Comparison of ENCODE assay signal across 8 mouse cellular contexts in the genomic region with DNA sequence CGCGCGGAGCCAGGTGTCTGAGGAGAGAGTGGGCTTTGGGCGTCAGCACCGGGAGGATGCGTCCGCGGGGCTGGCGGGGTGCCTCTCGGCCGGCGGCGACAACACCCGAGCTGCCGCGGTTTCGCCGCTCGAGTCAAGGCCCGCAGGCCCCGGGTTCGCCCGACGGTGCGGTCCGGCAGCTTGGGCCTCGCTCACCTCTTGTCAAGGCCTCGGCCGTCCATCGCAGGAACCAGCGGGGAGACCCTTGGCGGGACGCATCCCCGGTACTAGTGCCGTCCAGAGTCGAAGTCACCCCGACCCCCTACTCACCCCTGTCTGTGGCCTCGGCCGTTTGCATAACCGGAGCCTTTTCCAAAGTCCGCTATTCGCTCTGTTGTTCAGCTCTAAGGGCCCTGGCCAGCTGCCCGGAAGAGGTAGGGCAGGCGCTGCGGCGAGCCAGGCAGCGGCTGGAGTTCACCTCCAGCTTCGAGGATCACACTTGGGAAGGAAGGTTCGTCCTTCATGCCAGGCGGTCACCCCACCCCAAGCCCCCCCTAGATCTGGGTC. TPM values are rescaled to one million over a fixed set of nuclear protein-coding genes. Genes with fewer than 3 reads are reported as not detected.
DNase-seq lines count a peak whose midpoint lies in the region; ATAC-seq lines count a peak whose summit lies in the region.

No protein-coding gene starts in this region.

- WGBS in forebrain, embryonic 16.5 days: under 1% methylated on average over 50 of the region's 50 CpGs
- under 1% methylated on average over 49 of the region's 50 CpGs for WGBS in hindbrain, embryonic 16.5 days

- peak; percentile 61 for ATAC-seq in forebrain, embryonic 16.5 days
- ATAC-seq in hindbrain, embryonic 16.5 days: peak; percentile 74

- H3K36me3 ChIP-seq in forebrain, embryonic 16.5 days (ENCODE audit: control insufficient read depth, insufficient read depth): no peaks in the 10 kb centered on the region
- no peaks in the 10 kb centered on the region for H3K36me3 ChIP-seq in hindbrain, embryonic 16.5 days (ENCODE audit: control insufficient read depth, insufficient read depth, low read length)
- peaks cover 28% of the 10 kb centered on the region for H3K36me3 ChIP-seq in megakaryocyte, embryonic 14.5 days (replicated peaks; ENCODE audit: low read length)

- intact Hi-C loops in left cerebral cortex, postnatal 14 days (cut with DNase I): loop anchor here (2.0 kb wide), 1 partner anchor 205 kb away; a partner anchor contains a TSS

- peak overlapping the region; percentile 75 for H3K4me2 ChIP-seq in forebrain, embryonic 16.5 days (ENCODE audit: low read length)
- peak overlapping the region; percentile 87 for H3K4me2 ChIP-seq in hindbrain, embryonic 16.5 days (ENCODE audit: low read length)

- no peaks in the 10 kb centered on the region for H3K9me3 ChIP-seq in forebrain, embryonic 16.5 days (ENCODE audit: control insufficient read depth, low read length)
- H3K9me3 ChIP-seq in hindbrain, embryonic 16.5 days (ENCODE audit: control insufficient read depth, low read length): no peaks in the 10 kb centered on the region
- no peaks in the 10 kb centered on the region for H3K9me3 ChIP-seq in megakaryocyte, embryonic 14.5 days

- H3K27me3 ChIP-seq in forebrain, embryonic 16.5 days (replicated peaks; ENCODE audit: control insufficient read depth, insufficient read depth, low read length): no peaks in the 10 kb centered on the region; the same call in 1 of the 2 replicates
- H3K27me3 ChIP-seq in hindbrain, embryonic 16.5 days (replicated peaks; ENCODE audit: control insufficient read depth, insufficient read depth, low read length): no peaks in the 10 kb centered on the region
- H3K27me3 ChIP-seq in megakaryocyte, embryonic 14.5 days (replicated peaks): peaks cover 4% of the 10 kb centered on the region

- peak overlapping the region; percentile 90 for H3K27ac ChIP-seq in forebrain, embryonic 16.5 days (ENCODE audit: low read length)
- peak overlapping the region; percentile 98 for H3K27ac ChIP-seq in hindbrain, embryonic 16.5 days (ENCODE audit: low read depth, low read length)

- H3K9ac ChIP-seq in forebrain, embryonic 16.5 days (replicated peaks; ENCODE audit: low read depth, low read length): peak overlapping the region; percentile 92
- peak overlapping the region; percentile 96 for H3K9ac ChIP-seq in hindbrain, embryonic 16.5 days (ENCODE audit: low read depth, low read length)

- H3K4me3 ChIP-seq in forebrain, embryonic 16.5 days (replicated peaks; ENCODE audit: low read length): peak overlapping the region; percentile 86
- H3K4me3 ChIP-seq in hindbrain, embryonic 16.5 days (ENCODE audit: low read length): peak overlapping the region; percentile 81
- peak overlapping the region; percentile 99 for H3K4me3 ChIP-seq in megakaryocyte, embryonic 14.5 days (replicated peaks)

- H3K4me1 ChIP-seq in forebrain, embryonic 16.5 days (replicated peaks; ENCODE audit: control insufficient read depth, insufficient read depth, low read length): peaks cover 25% of the 10 kb centered on the region
- H3K4me1 ChIP-seq in hindbrain, embryonic 16.5 days (ENCODE audit: control insufficient read depth, insufficient read depth, low read depth, low read length): peaks cover 25% of the 10 kb centered on the region
- peaks cover 30% of the 10 kb centered on the region for H3K4me1 ChIP-seq in megakaryocyte, embryonic 14.5 days

- DNase-seq in cerebellum, adult 11-12 months: peak; percentile 70
- DNase-seq in cerebellum, adult 8-10 months: no peak
- peak; percentile 55 for DNase-seq in brain, adult 2 months (ENCODE audit: low read depth, low spot score)
- DNase-seq in left cerebral cortex, postnatal 14 days (ENCODE audit: low spot score in 2 of 2): peak; percentile 54 to 62
- DNase-seq in testis, postnatal 10 days (ENCODE audit: low spot score): peak; percentile 84

RNA-seq across cellular contexts. Expression of a gene that starts 0.5 kb away (rescaled TPM):
- polyA plus RNA-seq in forebrain, embryonic 16.5 days (2015; fragmentation: Nextera tagmentation; extraction: Ambion mirVana): 0.45 TPM in 1 of 2 replicates, not detected in the other
- polyA plus RNA-seq in hindbrain, embryonic 16.5 days (2015; fragmentation: Nextera tagmentation; extraction: Ambion mirVana): 0.24 and 0.30 TPM in 2 replicates
- not detected for total RNA-seq in left cerebral cortex, postnatal 14 days (2021)
- polyA plus RNA-seq in megakaryocyte, embryonic 14.5 days (2012; ENCODE audit: insufficient read depth, low replicate concordance): not detected in 2 replicates

RNA-seq across cellular contexts. Expression of a gene that starts 1.8 kb away (rescaled TPM):
- 174 and 188 TPM in 2 replicates for polyA plus RNA-seq in forebrain, embryonic 16.5 days (2015; fragmentation: Nextera tagmentation; extraction: Ambion mirVana)
- polyA plus RNA-seq in hindbrain, embryonic 16.5 days (2015; fragmentation: Nextera tagmentation; extraction: Ambion mirVana): 113 and 121 TPM in 2 replicates
- total RNA-seq in left cerebral cortex, postnatal 14 days (2021): 100 to 1,000 TPM in 1 of 2 experiments, 10 to 100 TPM in 1; 99.1 to 102 TPM
- 2.0 TPM in 1 of 2 replicates, not detected in the other for polyA plus RNA-seq in megakaryocyte, embryonic 14.5 days (2012; ENCODE audit: insufficient read depth, low replicate concordance)

RNA-seq across cellular contexts. Expression of a gene that starts 26.4 kb away (rescaled TPM):
- polyA plus RNA-seq in forebrain, embryonic 16.5 days (2015; fragmentation: Nextera tagmentation; extraction: Ambion mirVana): 3.0 and 3.3 TPM in 2 replicates
- 4.4 and 6.1 TPM in 2 replicates for polyA plus RNA-seq in hindbrain, embryonic 16.5 days (2015; fragmentation: Nextera tagmentation; extraction: Ambion mirVana)
- 10 to 100 TPM; 10.7 to 12.9 TPM for total RNA-seq in left cerebral cortex, postnatal 14 days (2021)
- polyA plus RNA-seq in megakaryocyte, embryonic 14.5 days (2012; ENCODE audit: insufficient read depth, low replicate concordance): 0.21 TPM in 1 of 2 replicates, not detected in the other

RNA-seq across cellular contexts. Expression of a gene that starts 43.1 kb away (rescaled TPM):
- polyA plus RNA-seq in forebrain, embryonic 16.5 days (2015; fragmentation: Nextera tagmentation; extraction: Ambion mirVana): not detected in 2 replicates
- polyA plus RNA-seq in hindbrain, embryonic 16.5 days (2015; fragmentation: Nextera tagmentation; extraction: Ambion mirVana): not detected in 2 replicates
- total RNA-seq in left cerebral cortex, postnatal 14 days (2021): not detected
- polyA plus RNA-seq in megakaryocyte, embryonic 14.5 days (2012; ENCODE audit: insufficient read depth, low replicate concordance): not detected in 2 replicates

Comparison
In these comparisons a context has a peak if more than half of its experiments do, and no peak if none do; other contexts are left out.
1. RNA of a gene that starts 1.8 kb away (polyA plus RNA-seq): 174 to 188 TPM in forebrain, embryonic 16.5 days and 113 to 121 TPM in hindbrain, embryonic 16.5 days; 2.0 TPM in megakaryocyte, embryonic 14.5 days; every median in the first group is over 10 times any median in the second.
2. Peak in every context shown above with its lines, with median percentiles within 50 percentile points of each other: H3K4me3 ChIP-seq.